Mouse (Mus musculus): ENCODE measurements at regions not wholly inside any gene's neighbourhood (a gene's known extent, or its start where the extent isn't known, plus 50 kb on each side); places are given as distances from the start of the nearest gene placed in this dataset.

DNA sequence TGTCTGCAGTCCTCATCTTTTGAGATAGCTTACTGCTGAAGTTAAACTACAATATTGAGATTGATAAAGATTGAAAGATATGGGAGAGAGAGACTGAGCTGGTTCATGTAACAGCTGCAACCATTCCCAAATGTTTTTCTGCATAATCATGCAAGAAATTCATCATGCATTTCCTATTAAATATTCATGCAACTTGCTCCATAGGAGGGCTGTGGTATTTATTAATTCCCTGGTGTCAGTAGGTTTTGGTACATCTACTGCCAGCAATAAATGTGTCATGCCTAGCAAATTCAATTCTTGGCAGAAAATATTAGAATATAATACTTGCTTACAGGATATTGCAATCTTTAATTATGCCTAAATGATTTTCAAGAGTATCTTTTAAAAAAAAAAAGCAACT is 125.5 kb upstream of the Rbms1 start:
- no peak for TF ChIP-seq EP300 (IDR thresholded peaks at IDR 0.05; ENCODE audit: low read depth)
- no peak for TF ChIP-seq CTCF (IDR thresholded peaks at IDR 0.05; ENCODE audit: low read depth)
